In genomic region chr3:107581103-107582010, GRCm38 (mm10) we compare ENCODE assay signal across 32 mouse cellular contexts. TPM values are rescaled to one million over a fixed set of nuclear protein-coding genes. Genes with fewer than 3 reads are reported as not detected.
DNase-seq lines count a peak whose midpoint lies in the region; ATAC-seq lines count a peak whose summit lies in the region.
"Had no signal": no experiment of that assay in that cellular context is flagged by ENCODE, and none has a peak within 500 bp of the region (broad histone marks: within the 10 kb centered on the region; RNA-seq: fewer than 3 reads in every experiment).

No protein-coding gene starts in this region.

- no peak overlapping the region for H3K4me2 ChIP-seq in forebrain, embryonic 12.5 days
- H3K4me2 ChIP-seq in midbrain, embryonic 16.5 days (ENCODE audit: low read length), result no peak overlapping the region
- H3K4me2 ChIP-seq in embryonic facial prominence, embryonic 11.5 days (ENCODE audit: low read depth, low read length), result peak overlapping the region; percentile 28
- H3K4me2 ChIP-seq in limb, embryonic 11.5 days (ENCODE audit: low read depth, severe bottlenecking), result peak overlapping the region; percentile 27
- H3K4me2 ChIP-seq: heart, embryonic 11.5 days; kidney, embryonic 15.5 days; limb, embryonic 15.5 days; neural tube, embryonic 13.5 days had no signal

- no peak for ATAC-seq in forebrain, embryonic 12.5 days (ENCODE audit: low FRiP score)
- no peak for ATAC-seq in midbrain, embryonic 16.5 days
- ATAC-seq in embryonic facial prominence, embryonic 11.5 days (replicated peaks; ENCODE audit: insufficient number of reproducible peaks, low FRiP score, low TSS enrichment, low read depth), result no peak
- no peak for ATAC-seq in limb, embryonic 11.5 days (ENCODE audit: insufficient number of reproducible peaks, low FRiP score, low TSS enrichment, low read depth)
- ATAC-seq: forebrain, postnatal 0 days; hindbrain, postnatal 0 days had no signal

- peaks cover 83% of the 10 kb centered on the region for H3K27me3 ChIP-seq in forebrain, embryonic 10.5 days (ENCODE audit: poor library complexity, severe bottlenecking)
- peaks cover 89% of the 10 kb centered on the region for H3K27me3 ChIP-seq in forebrain, embryonic 12.5 days
- H3K27me3 ChIP-seq in midbrain, embryonic 10.5 days (ENCODE audit: low read depth, poor library complexity, severe bottlenecking), result peaks cover 87% of the 10 kb centered on the region
- peaks cover 51% of the 10 kb centered on the region for H3K27me3 ChIP-seq in midbrain, embryonic 16.5 days (ENCODE audit: control insufficient read depth, insufficient read depth, low read depth, low read length)
- peaks cover 25% of the 10 kb centered on the region for H3K27me3 ChIP-seq in embryonic facial prominence, embryonic 11.5 days (ENCODE audit: control insufficient read depth, insufficient read depth, low read length)
- H3K27me3 ChIP-seq in limb, embryonic 11.5 days (ENCODE audit: control insufficient read depth, insufficient read depth, low read length), result peaks cover 4% of the 10 kb centered on the region

- H3K4me3 ChIP-seq in forebrain, embryonic 10.5 days, result peak overlapping the region; percentile 24
- no peak overlapping the region for H3K4me3 ChIP-seq in forebrain, embryonic 12.5 days (replicated peaks)
- H3K4me3 ChIP-seq in midbrain, embryonic 10.5 days, result no peak overlapping the region
- H3K4me3 ChIP-seq in midbrain, embryonic 16.5 days (ENCODE audit: low read depth, low read length), result no peak overlapping the region
- 0 out of 2 replicates have a peak overlapping the region, but pooled peaks have one; percentile 7 for H3K4me3 ChIP-seq in embryonic facial prominence, embryonic 11.5 days (ENCODE audit: low read depth, low read length)
- H3K4me3 ChIP-seq in limb, embryonic 11.5 days (ENCODE audit: low read depth, low read length), result no peak overlapping the region
- H3K4me3 ChIP-seq: kidney, embryonic 15.5 days; limb, embryonic 15.5 days; neural tube, embryonic 13.5 days had no signal

- no peak overlapping the region for H3K9ac ChIP-seq in forebrain, embryonic 12.5 days
- H3K9ac ChIP-seq in midbrain, embryonic 16.5 days (ENCODE audit: low read depth, low read length), result no peak overlapping the region
- peak overlapping the region; percentile 15 for H3K9ac ChIP-seq in embryonic facial prominence, embryonic 11.5 days (replicated peaks; ENCODE audit: low read length)
- H3K9ac ChIP-seq in limb, embryonic 11.5 days (ENCODE audit: low read length), result no peak overlapping the region; the same call in 1 of the 2 replicates
- H3K9ac ChIP-seq: forebrain, postnatal 0 days; kidney, embryonic 15.5 days; limb, embryonic 15.5 days; neural tube, embryonic 13.5 days had no signal

- no peaks in the 10 kb centered on the region for H3K36me3 ChIP-seq in forebrain, embryonic 10.5 days (replicated peaks)
- H3K36me3 ChIP-seq in forebrain, embryonic 12.5 days (replicated peaks), result no peaks in the 10 kb centered on the region
- no peaks in the 10 kb centered on the region for H3K36me3 ChIP-seq in midbrain, embryonic 10.5 days
- H3K36me3 ChIP-seq in midbrain, embryonic 16.5 days (ENCODE audit: control insufficient read depth, insufficient read depth, low read length), result no peaks in the 10 kb centered on the region
- H3K36me3 ChIP-seq in embryonic facial prominence, embryonic 11.5 days (replicated peaks; ENCODE audit: control insufficient read depth, insufficient read depth, low read depth, low read length), result no peaks in the 10 kb centered on the region
- H3K36me3 ChIP-seq in limb, embryonic 11.5 days (ENCODE audit: control insufficient read depth, insufficient read depth, low read length), result no peaks in the 10 kb centered on the region
- H3K36me3 ChIP-seq: kidney, embryonic 15.5 days; limb, embryonic 15.5 days; neural tube, embryonic 13.5 days had no signal

- H3K9me3 ChIP-seq in forebrain, embryonic 10.5 days, result no peaks in the 10 kb centered on the region
- no peaks in the 10 kb centered on the region for H3K9me3 ChIP-seq in forebrain, embryonic 12.5 days
- H3K9me3 ChIP-seq in midbrain, embryonic 10.5 days (replicated peaks), result no peaks in the 10 kb centered on the region
- H3K9me3 ChIP-seq in midbrain, embryonic 16.5 days (replicated peaks; ENCODE audit: control insufficient read depth, low read length, poor library complexity, severe bottlenecking), result no peaks in the 10 kb centered on the region
- no peaks in the 10 kb centered on the region for H3K9me3 ChIP-seq in embryonic facial prominence, embryonic 11.5 days (replicated peaks; ENCODE audit: control insufficient read depth, low read length)
- H3K9me3 ChIP-seq in limb, embryonic 11.5 days (ENCODE audit: control insufficient read depth, low read length), result no peaks in the 10 kb centered on the region
- H3K9me3 ChIP-seq: kidney, embryonic 15.5 days; limb, embryonic 15.5 days; neural tube, embryonic 13.5 days had no signal

- no peak for DNase-seq in forebrain, embryonic 10.5 days (ENCODE audit: extremely low spot score, low spot score)
- DNase-seq in midbrain, embryonic 10.5 days (ENCODE audit: low spot score), result peak; percentile 44
- DNase-seq in embryonic facial prominence, embryonic 11.5 days (ENCODE audit: low spot score), result peak; percentile 56
- no peak for DNase-seq in limb, embryonic 11.5 days (ENCODE audit: low spot score)
- DNase-seq in adrenal gland, postnatal 4 days (ENCODE audit: low spot score in 2 of 2), result no peak
- DNase-seq in gastrocnemius, adult 8-10 months (ENCODE audit: low spot score in 2 of 2), result no peak
- DNase-seq: cerebellum, adult 11-12 months; cerebellum, postnatal 10 days; forebrain, postnatal 0 days; gastrocnemius, postnatal 10 days; heart, adult 11 months; kidney, adult 11 months; kidney, postnatal 36 days; layer of hippocampus, postnatal 36 days; right cerebral cortex, postnatal 4 days; thymus, postnatal 25 days had no signal

- H3K27ac ChIP-seq in forebrain, embryonic 10.5 days, result peak overlapping the region; percentile 84
- no peak overlapping the region for H3K27ac ChIP-seq in forebrain, embryonic 12.5 days
- H3K27ac ChIP-seq in midbrain, embryonic 10.5 days (replicated peaks), result no peak overlapping the region
- H3K27ac ChIP-seq in midbrain, embryonic 16.5 days (ENCODE audit: low read length), result no peak overlapping the region
- H3K27ac ChIP-seq in embryonic facial prominence, embryonic 11.5 days (replicated peaks; ENCODE audit: low read depth, low read length), result peak overlapping the region; percentile 36; the same call in 1 of the 2 replicates
- H3K27ac ChIP-seq in limb, embryonic 11.5 days (replicated peaks; ENCODE audit: low read depth, low read length), result no peak overlapping the region
- H3K27ac ChIP-seq: hindbrain, postnatal 0 days; kidney, embryonic 15.5 days; limb, embryonic 15.5 days; macrophage; neural tube, embryonic 13.5 days had no signal

- 2% methylated on average over 15 of the region's 15 CpGs for WGBS in forebrain, embryonic 10.5 days
- 4% methylated on average over 15 of the region's 15 CpGs for WGBS in forebrain, embryonic 12.5 days
- WGBS in midbrain, embryonic 10.5 days, result 3% methylated on average over 15 of the region's 15 CpGs
- WGBS in midbrain, embryonic 16.5 days, result 4% methylated on average over 15 of the region's 15 CpGs
- WGBS in embryonic facial prominence, embryonic 11.5 days, result 2% methylated on average over 15 of the region's 15 CpGs
- WGBS in limb, embryonic 11.5 days, result 3% methylated on average over 15 of the region's 15 CpGs

- peaks cover 70% of the 10 kb centered on the region for H3K4me1 ChIP-seq in forebrain, embryonic 10.5 days
- peaks cover 9% of the 10 kb centered on the region for H3K4me1 ChIP-seq in forebrain, embryonic 12.5 days
- peaks cover 32% of the 10 kb centered on the region for H3K4me1 ChIP-seq in midbrain, embryonic 10.5 days
- peaks cover 9% of the 10 kb centered on the region for H3K4me1 ChIP-seq in midbrain, embryonic 16.5 days (ENCODE audit: control insufficient read depth, insufficient read depth, low read length)
- H3K4me1 ChIP-seq in embryonic facial prominence, embryonic 11.5 days (ENCODE audit: control insufficient read depth, insufficient read depth, low read length), result peaks cover 5% of the 10 kb centered on the region
- H3K4me1 ChIP-seq in limb, embryonic 11.5 days (ENCODE audit: control insufficient read depth, insufficient read depth, low read length), result peaks cover 17% of the 10 kb centered on the region

RNA-seq across cellular contexts. Expression of gene Alx3, which starts 13.5 kb away (rescaled TPM):
- 41.0 and 41.6 TPM in 2 replicates for polyA plus RNA-seq in forebrain, embryonic 10.5 days (2016; fragmentation: Nextera tagmentation; extraction: Ambion mirVana)
- polyA plus RNA-seq in forebrain, embryonic 12.5 days (2016; fragmentation: Nextera tagmentation; extraction: Ambion mirVana), result 8.3 and 8.7 TPM in 2 replicates
- polyA plus RNA-seq in midbrain, embryonic 10.5 days (2016; fragmentation: Nextera tagmentation; extraction: Ambion mirVana), result 4.9 and 6.7 TPM in 2 replicates
- 1.0 and 1.5 TPM in 2 replicates for polyA plus RNA-seq in midbrain, embryonic 16.5 days (2015; fragmentation: Nextera tagmentation; extraction: Ambion mirVana)
- polyA plus RNA-seq in embryonic facial prominence, embryonic 11.5 days (2014; fragmentation: Nextera tagmentation; extraction: Ambion mirVana), result 34.3 and 39.6 TPM in 2 replicates
- polyA plus RNA-seq in limb, embryonic 11.5 days (2014; fragmentation: Nextera tagmentation; extraction: Ambion mirVana), result 19.9 and 20.2 TPM in 2 replicates
- not detected for total RNA-seq in adrenal gland, postnatal 4 days (2021)
- total RNA-seq in gastrocnemius, adult 8-10 months (2022), result not detected
- total RNA-seq: gastrocnemius, postnatal 10 days; hematopoietic stem cell, adult 5-6 weeks had no signal
- polyA plus RNA-seq: heart, postnatal 0 days; macrophage; neural tube, embryonic 13.5 days; stomach, embryonic 14.5 days had no signal

RNA-seq across cellular contexts. Expression of gene Ubl4b, which starts 26.5 kb away (rescaled TPM):
- polyA plus RNA-seq in forebrain, embryonic 10.5 days (2016; fragmentation: Nextera tagmentation; extraction: Ambion mirVana), result 0.46 and 0.54 TPM in 2 replicates
- 0.19 and 0.27 TPM in 2 replicates for polyA plus RNA-seq in forebrain, embryonic 12.5 days (2016; fragmentation: Nextera tagmentation; extraction: Ambion mirVana)
- polyA plus RNA-seq in midbrain, embryonic 10.5 days (2016; fragmentation: Nextera tagmentation; extraction: Ambion mirVana), result 0.12 TPM in 1 of 2 replicates, not detected in the other
- not detected in 2 replicates for polyA plus RNA-seq in midbrain, embryonic 16.5 days (2015; fragmentation: Nextera tagmentation; extraction: Ambion mirVana)
- polyA plus RNA-seq in embryonic facial prominence, embryonic 11.5 days (2014; fragmentation: Nextera tagmentation; extraction: Ambion mirVana), result 0.15 and 0.79 TPM in 2 replicates
- polyA plus RNA-seq in limb, embryonic 11.5 days (2014; fragmentation: Nextera tagmentation; extraction: Ambion mirVana), result 0.17 and 0.23 TPM in 2 replicates
- under 1 TPM in 1 of 2 experiments, not detected in 1; 0.22 TPM for total RNA-seq in adrenal gland, postnatal 4 days (2021)
- not detected for total RNA-seq in gastrocnemius, adult 8-10 months (2022)
- total RNA-seq: forebrain, postnatal 0 days; gastrocnemius, postnatal 10 days; hematopoietic stem cell, adult 5-6 weeks; hindbrain, postnatal 0 days; layer of hippocampus, adult 8-10 months; layer of hippocampus, postnatal 36 days; left cerebral cortex, postnatal 10 days had no signal
- polyA plus RNA-seq: cortical plate, adult 2 months; forebrain, postnatal 0 days; heart, embryonic 11.5 days; heart, postnatal 0 days; hindbrain, postnatal 0 days; kidney, embryonic 15.5 days; limb, embryonic 15.5 days; liver, embryonic 16.5 days; lung, embryonic 16.5 days; macrophage; neural tube, embryonic 13.5 days; stomach, embryonic 14.5 days had no signal

RNA-seq across cellular contexts. Expression of gene Gm10961, which starts 49.8 kb away (rescaled TPM):
- polyA plus RNA-seq in forebrain, embryonic 10.5 days (2016; fragmentation: Nextera tagmentation; extraction: Ambion mirVana), result not detected in 2 replicates
- not detected in 2 replicates for polyA plus RNA-seq in forebrain, embryonic 12.5 days (2016; fragmentation: Nextera tagmentation; extraction: Ambion mirVana)
- polyA plus RNA-seq in midbrain, embryonic 10.5 days (2016; fragmentation: Nextera tagmentation; extraction: Ambion mirVana), result not detected in 2 replicates
- not detected in 2 replicates for polyA plus RNA-seq in midbrain, embryonic 16.5 days (2015; fragmentation: Nextera tagmentation; extraction: Ambion mirVana)
- polyA plus RNA-seq in embryonic facial prominence, embryonic 11.5 days (2014; fragmentation: Nextera tagmentation; extraction: Ambion mirVana), result not detected in 2 replicates
- polyA plus RNA-seq in limb, embryonic 11.5 days (2014; fragmentation: Nextera tagmentation; extraction: Ambion mirVana), result not detected in 2 replicates
- not detected for total RNA-seq in adrenal gland, postnatal 4 days (2021)
- total RNA-seq in gastrocnemius, adult 8-10 months (2022), result not detected
- total RNA-seq: forebrain, postnatal 0 days; gastrocnemius, postnatal 10 days; hematopoietic stem cell, adult 5-6 weeks; hindbrain, postnatal 0 days; layer of hippocampus, adult 8-10 months; layer of hippocampus, postnatal 36 days; left cerebral cortex, postnatal 10 days had no signal
- polyA plus RNA-seq: cortical plate, adult 2 months; forebrain, postnatal 0 days; heart, embryonic 11.5 days; heart, postnatal 0 days; hindbrain, postnatal 0 days; kidney, embryonic 15.5 days; limb, embryonic 15.5 days; liver, embryonic 16.5 days; lung, embryonic 16.5 days; macrophage; neural tube, embryonic 13.5 days; stomach, embryonic 14.5 days had no signal

RNA-seq across cellular contexts. Expression of gene Strip1, which starts 50.1 kb away (rescaled TPM):
- polyA plus RNA-seq in forebrain, embryonic 10.5 days (2016; fragmentation: Nextera tagmentation; extraction: Ambion mirVana), result 69.0 and 70.5 TPM in 2 replicates
- polyA plus RNA-seq in forebrain, embryonic 12.5 days (2016; fragmentation: Nextera tagmentation; extraction: Ambion mirVana), result 115 and 120 TPM in 2 replicates
- 70.0 and 83.8 TPM in 2 replicates for polyA plus RNA-seq in midbrain, embryonic 10.5 days (2016; fragmentation: Nextera tagmentation; extraction: Ambion mirVana)
- polyA plus RNA-seq in midbrain, embryonic 16.5 days (2015; fragmentation: Nextera tagmentation; extraction: Ambion mirVana), result 154 and 160 TPM in 2 replicates
- 75.0 and 80.1 TPM in 2 replicates for polyA plus RNA-seq in embryonic facial prominence, embryonic 11.5 days (2014; fragmentation: Nextera tagmentation; extraction: Ambion mirVana)
- 76.1 and 78.4 TPM in 2 replicates for polyA plus RNA-seq in limb, embryonic 11.5 days (2014; fragmentation: Nextera tagmentation; extraction: Ambion mirVana)
- 10 to 100 TPM; 35.8 to 40.4 TPM for total RNA-seq in adrenal gland, postnatal 4 days (2021)
- total RNA-seq in gastrocnemius, adult 8-10 months (2022), result 10 to 100 TPM; 15.1 to 18.4 (median 16.5) TPM

Comparison
In these comparisons a context has a peak if more than half of its experiments do, and no peak if none do; other contexts are left out.
1. H3K27ac ChIP-seq: peak in forebrain, embryonic 10.5 days (single experiment) and embryonic facial prominence, embryonic 11.5 days (single experiment); none in forebrain, embryonic 12.5 days (single experiment), midbrain, embryonic 10.5 days (single experiment), midbrain, embryonic 16.5 days (single experiment) and limb, embryonic 11.5 days (single experiment).
2. H3K4me3 ChIP-seq: peak in forebrain, embryonic 10.5 days (single experiment) and embryonic facial prominence, embryonic 11.5 days (single experiment); none in forebrain, embryonic 12.5 days (single experiment), midbrain, embryonic 10.5 days (single experiment), midbrain, embryonic 16.5 days (single experiment) and limb, embryonic 11.5 days (single experiment).
3. DNase-seq: peak in midbrain, embryonic 10.5 days (single experiment) and embryonic facial prominence, embryonic 11.5 days (single experiment); none in forebrain, embryonic 10.5 days (single experiment), limb, embryonic 11.5 days (single experiment), adrenal gland, postnatal 4 days (0 of 2) and gastrocnemius, adult 8-10 months (0 of 2).
4. H3K4me2 ChIP-seq: peak in embryonic facial prominence, embryonic 11.5 days (single experiment) and limb, embryonic 11.5 days (single experiment); none in forebrain, embryonic 12.5 days (single experiment) and midbrain, embryonic 16.5 days (single experiment).